Mouse (Mus musculus): Measurements from ENCODE around the gene Ppp1r14b. TPM values are rescaled to one million over a fixed set of nuclear protein-coding genes. Genes with fewer than 3 reads are reported as not detected.

Ppp1r14b gene
- polyA plus RNA-seq, 1 experiment = 98.9 TPM

- no peak for DNase-seq (ENCODE audit: low read depth, low spot score)
- WGBS = 87% methylated on average over 11 of the region's 11 CpGs
Measured at GRCm38 (mm10) chr19:7018546-7018945, 43.8 kb downstream of the Ppp1r14b start.

GRCm38 (mm10) chr19:7019191-7019590 lies 44.4 kb downstream of the Ppp1r14b start, which contains the start of gene Fermt3:
TSS of gene Fermt3 (minus strand) at chr19:7019469.
- 70% methylated on average over 5 of the region's 5 CpGs for WGBS
- DNase-seq (ENCODE audit: low read depth, low spot score) = no peak

GRCm38 (mm10) chr19:7020224-7020641 lies 45.5 kb downstream of the Ppp1r14b start:
- WGBS = 36% methylated on average over 3 of the region's 3 CpGs
- DNase-seq (ENCODE audit: low read depth, low spot score) = no peak

Other genes with a start within 250 kb of the Ppp1r14b start
- gene Rps6ka4, start 134.3 kb upstream of the Ppp1r14b start, polyA plus RNA-seq (2012; rRNA removed) = 25.1 and 30.9 TPM in 2 replicates
- 6.7 and 11.6 TPM in 2 replicates for gene Ccdc88b, start 116.8 kb upstream of the Ppp1r14b start, polyA plus RNA-seq (2012; rRNA removed)
- gene Trmt112, start 65.3 kb upstream of the Ppp1r14b start, polyA plus RNA-seq (2012; rRNA removed) = 79.9 and 88.6 TPM in 2 replicates
- gene Prdx5, start 64.9 kb upstream of the Ppp1r14b start, polyA plus RNA-seq (2012; rRNA removed) = 177 and 243 TPM in 2 replicates
- 175 and 234 TPM in 2 replicates for gene Esrra, start 53.2 kb upstream of the Ppp1r14b start, polyA plus RNA-seq (2012; rRNA removed)
- 0.19 TPM in 1 of 2 replicates, not detected in the other for gene Catsperz, start 49.6 kb upstream of the Ppp1r14b start, polyA plus RNA-seq (2012; rRNA removed)
- not detected in 2 replicates for gene Kcnk4, start 40.5 kb upstream of the Ppp1r14b start, polyA plus RNA-seq (2012; rRNA removed)
- 78.2 and 105 TPM in 2 replicates for gene Bad, start 33.1 kb upstream of the Ppp1r14b start, polyA plus RNA-seq (2012; rRNA removed)
- gene Gpr137, start 32.5 kb upstream of the Ppp1r14b start, polyA plus RNA-seq (2012; rRNA removed) = 63.3 and 70.7 TPM in 2 replicates
- 383 and 614 TPM in 2 replicates for gene Plcb3, start 1.5 kb downstream of the Ppp1r14b start, polyA plus RNA-seq (2012; rRNA removed)
- 63.9 and 76.9 TPM in 2 replicates for gene Fkbp2, start 5.5 kb downstream of the Ppp1r14b start, polyA plus RNA-seq (2012; rRNA removed)
- gene Vegfb, start 12.7 kb downstream of the Ppp1r14b start, polyA plus RNA-seq (2012; rRNA removed) = 17.2 and 17.5 TPM in 2 replicates
- 44.6 and 46.9 TPM in 2 replicates for gene Dnajc4, start 17.6 kb downstream of the Ppp1r14b start, polyA plus RNA-seq (2012; rRNA removed)
- 59.3 and 68.1 TPM in 2 replicates for gene Nudt22, start 21.1 kb downstream of the Ppp1r14b start, polyA plus RNA-seq (2012; rRNA removed)
- 10.0 and 11.4 TPM in 2 replicates for gene Trpt1, start 21.2 kb downstream of the Ppp1r14b start, polyA plus RNA-seq (2012; rRNA removed)
- gene Fermt3, start 44.5 kb downstream of the Ppp1r14b start, polyA plus RNA-seq (2012; rRNA removed) = 17.3 and 20.1 TPM in 2 replicates
- 43.9 and 51.2 TPM in 2 replicates for gene Stip1, start 65.0 kb downstream of the Ppp1r14b start, polyA plus RNA-seq (2012; rRNA removed)
- 19.2 and 22.4 TPM in 2 replicates for gene Macrod1, start 81.8 kb downstream of the Ppp1r14b start, polyA plus RNA-seq (2012; rRNA removed)
- 0.14 TPM in 2 replicates for gene Flrt1, start 130.8 kb downstream of the Ppp1r14b start, polyA plus RNA-seq (2012; rRNA removed)
- gene Otub1, start 231.3 kb downstream of the Ppp1r14b start, polyA plus RNA-seq (2012; rRNA removed) = 117 and 118 TPM in 2 replicates
- gene Cox8a, start 242.6 kb downstream of the Ppp1r14b start, polyA plus RNA-seq (2012; rRNA removed) = 2,194 and 2,281 TPM in 2 replicates